Mouse (Mus musculus) CD8-positive naive resting alpha-beta T cell, adult 2 months (primary cell): ENCODE measurements around the gene Pigu.

Experiments used
- DNase-seq, 2 experiments: peaks; one replicate each; pipeline ENCODE4 v3.0.0; 2022; ENCODE audit warnings: low read depth in 2 of 2, low spot score in 2 of 2

Pigu gene

DNA sequence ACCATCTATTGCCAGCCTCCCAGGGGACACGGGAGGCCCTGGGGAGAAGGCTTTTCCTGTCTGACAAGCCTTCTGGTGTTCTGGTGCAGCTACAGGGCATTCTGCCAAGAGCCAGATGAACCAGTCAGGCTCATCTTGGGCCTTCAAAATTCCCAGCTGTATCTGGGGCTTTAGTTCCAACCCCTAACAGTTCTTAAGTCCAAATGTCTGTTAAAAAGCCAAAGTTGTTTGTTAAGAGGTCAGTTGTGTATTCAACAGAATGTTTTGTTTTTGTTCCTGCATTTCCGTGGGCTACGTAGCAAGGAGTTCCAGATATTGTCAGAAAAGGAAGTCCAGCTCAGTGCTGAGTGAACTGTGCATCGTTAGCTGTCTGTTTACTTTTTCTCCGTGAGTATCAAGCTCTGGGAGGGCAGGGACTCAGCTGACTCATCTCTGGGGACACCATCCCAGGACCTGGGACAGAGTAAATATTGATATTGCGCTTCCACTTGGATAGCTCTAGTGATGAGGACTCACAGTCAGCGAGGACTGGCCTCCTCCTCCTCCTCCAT is 12.2 kb upstream of the Pigu start:
- no peak for DNase-seq

DNA sequence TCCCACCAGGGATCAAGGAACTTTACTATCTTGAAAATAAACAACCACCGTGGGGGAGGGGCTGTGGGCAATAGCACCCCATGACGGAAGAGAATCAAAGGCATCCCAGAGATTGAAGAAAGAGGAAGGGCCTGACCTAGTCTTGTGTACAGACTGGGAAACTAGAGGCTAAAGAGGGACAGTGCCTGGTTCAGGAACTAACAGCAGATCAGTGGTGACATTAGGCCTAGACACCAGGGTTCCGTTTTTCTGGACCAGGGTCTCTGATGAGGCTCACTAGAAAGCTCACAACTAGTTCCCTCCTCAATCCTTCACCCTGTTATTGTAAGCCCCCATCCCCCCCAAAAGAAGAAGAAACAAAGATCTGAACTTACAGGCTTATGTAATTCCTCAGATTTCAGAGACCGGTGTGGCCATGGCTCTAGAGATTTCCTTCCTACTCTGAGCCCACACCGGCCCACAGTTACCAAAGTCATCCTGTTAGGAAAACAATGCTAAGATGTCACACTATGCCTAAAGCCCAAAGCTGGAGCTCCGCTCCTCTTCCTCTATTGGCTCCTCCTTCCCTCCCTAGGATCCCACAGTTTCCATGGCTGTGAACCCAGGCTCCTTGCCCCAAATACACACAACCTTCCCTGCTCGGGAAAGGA is 10.5 kb upstream of the Pigu start:
- no peak for DNase-seq

DNA sequence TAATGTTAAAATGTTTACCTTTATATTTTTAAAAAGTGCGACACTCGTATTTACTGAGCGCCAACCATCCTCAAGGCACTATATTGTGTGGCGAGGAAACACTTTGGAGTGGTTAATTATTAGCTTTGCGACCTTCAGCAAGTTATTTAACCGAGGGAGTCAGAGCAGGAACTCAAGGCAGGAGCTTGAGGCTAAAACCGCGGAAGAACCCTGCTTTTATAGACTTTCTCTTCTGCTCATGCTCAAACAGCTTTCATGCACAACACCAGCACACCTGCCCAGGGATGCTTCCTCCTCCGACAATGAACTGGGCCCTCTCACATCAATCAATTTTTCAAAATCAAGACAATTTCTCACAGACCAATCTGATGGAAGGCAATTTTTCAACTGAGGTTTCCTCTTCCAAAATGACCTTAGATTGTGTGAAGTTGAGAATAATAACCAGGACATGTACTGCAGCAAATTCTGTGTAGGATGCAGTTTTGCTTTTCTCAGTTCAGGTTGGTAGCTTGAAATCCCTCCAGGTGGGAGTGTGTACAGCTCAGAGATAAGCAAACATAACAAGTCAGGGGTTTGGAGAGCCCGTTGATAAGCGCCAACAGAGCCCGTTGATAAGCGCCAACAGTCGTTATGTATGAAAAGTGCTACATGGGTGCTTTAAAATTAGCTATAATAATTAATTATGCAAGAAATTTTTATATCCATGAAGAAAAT is 613 bp upstream of the Pigu start:
- no peak for DNase-seq

DNA sequence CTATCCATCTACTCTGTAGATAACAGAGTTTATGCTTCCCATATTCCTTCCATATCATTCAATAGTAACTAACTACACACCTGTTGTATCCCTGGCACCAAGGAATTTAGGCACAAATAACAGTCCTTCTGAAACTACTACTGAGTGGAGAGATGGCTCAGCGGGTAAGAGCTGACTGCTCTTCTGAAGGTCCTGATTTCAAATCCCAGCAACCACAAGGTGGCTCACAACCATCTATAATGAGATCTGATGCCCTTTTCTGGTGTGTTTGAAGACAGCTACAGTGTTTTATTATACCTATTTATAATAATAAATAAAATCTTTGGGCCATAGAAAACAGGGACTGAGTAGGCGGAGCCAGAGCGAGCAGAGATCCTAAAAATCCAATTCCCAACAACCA is 2.8 kb downstream of the Pigu start:
- no peak for DNase-seq

DNA sequence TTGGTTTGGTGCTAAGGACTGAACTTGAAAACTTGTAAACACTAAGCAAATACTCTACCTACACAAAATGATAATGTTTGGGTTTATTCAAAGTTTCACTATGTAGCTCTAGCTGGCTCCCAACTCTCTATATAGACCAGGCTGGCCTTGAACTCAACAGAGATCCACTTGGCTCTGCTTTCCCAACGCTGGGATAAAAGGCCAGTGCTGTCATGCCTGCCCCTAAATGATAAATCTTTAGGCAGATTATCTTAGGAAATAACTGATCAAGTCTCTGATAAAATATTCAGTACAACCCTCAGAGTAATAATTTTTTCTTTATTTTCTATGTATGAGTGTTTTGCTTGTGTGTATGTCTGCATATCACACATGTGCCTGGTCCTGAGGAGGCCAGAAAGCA is 10.6 kb downstream of the Pigu start:
- no peak for DNase-seq

DNA sequence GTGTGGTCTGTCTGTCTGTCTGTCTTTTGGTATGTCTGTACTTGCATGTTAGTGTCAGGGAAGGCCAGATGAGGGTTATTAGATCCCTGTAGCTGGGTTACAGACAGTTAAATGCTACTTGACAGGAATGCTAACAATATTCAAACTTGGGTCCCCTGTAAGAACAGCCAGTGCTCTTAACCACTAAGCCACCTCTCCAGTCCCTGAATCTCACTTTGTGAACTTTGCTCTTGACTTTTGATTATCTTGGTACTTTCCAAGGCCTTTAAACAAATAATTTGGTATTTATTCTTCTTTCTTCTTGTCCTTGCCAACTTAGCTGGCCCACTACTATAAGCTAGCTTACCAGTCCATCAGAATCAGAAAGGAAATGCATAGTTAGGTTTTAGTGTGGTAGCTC is 17.1 kb downstream of the Pigu start:
- DNase-seq = no peak

DNA sequence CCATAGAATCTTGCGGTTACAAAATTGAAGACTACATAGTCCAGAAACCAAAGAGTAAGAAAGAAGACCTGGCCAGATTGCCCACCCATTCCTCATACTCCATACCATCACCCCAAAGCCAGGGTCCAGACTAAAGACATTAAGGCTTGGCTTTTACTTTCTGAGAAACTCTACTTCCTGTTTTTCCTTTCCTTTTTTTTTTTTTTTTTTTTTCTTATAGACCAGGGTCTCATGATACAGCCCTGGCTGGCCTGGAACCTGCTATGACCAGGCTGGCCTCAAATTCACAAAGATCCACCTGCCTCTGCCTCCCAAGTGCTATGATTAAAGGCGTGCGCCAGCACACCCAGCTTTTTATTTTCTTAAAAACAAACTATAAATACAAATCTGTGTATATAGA is 21.0 kb downstream of the Pigu start:
- no peak for DNase-seq

DNA sequence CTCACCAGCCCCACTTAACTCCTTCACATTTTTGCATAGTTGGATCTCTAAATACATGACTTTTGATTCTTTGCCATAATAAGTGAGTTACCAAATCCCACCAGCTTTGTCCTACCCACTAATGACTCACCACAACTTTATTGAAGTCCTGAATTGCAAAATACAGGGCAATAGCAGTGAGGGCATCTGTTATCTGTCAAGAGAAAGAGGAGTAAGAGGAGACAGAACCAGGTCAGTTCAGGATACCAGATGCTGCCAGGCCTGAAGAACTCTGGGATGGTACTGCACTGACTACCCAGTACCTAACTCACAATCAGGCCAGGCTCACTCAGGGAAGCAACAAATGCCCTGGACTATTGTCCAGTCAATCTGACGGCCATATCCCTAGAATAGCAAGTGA is 22.0 kb downstream of the Pigu start:
- no peak for DNase-seq

DNA sequence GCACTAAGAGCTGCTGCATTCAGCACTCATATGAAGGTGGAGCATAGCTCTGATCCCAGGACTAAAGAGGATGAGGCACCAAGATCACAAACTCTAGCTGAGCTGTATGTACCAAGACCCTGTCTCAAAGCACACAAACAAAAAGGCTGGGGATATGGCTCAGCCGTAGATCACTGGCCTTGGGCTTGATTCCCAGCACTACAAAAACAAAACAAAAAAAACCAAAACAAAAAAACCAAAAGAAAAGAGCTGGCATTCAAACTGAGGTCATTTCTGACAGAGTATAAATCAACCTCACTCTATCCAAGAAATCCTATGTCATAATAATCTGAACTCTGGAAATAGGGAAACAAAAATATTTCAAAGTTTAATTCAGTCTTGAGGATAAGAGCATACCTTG is 23.8 kb downstream of the Pigu start:
- no peak for DNase-seq

DNA sequence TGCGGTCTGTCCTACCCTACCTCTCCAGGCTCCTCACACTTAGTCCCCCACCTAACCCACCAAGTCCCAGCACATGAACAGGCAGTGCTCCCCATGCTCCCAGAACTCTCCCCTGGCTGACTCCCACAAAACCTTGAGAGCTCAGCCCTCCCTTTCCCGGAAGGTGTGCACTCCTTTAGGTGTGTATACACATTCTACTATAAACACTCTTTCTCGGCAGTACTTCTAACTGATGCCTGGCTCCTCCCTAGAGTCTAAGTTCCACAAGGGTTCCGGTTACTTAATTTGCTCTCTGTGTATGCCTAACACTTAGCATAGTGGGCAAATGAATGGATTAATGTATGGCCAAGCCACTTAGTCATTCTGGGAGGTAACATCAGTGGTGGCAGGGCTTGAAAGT is 25.9 kb downstream of the Pigu start:
- DNase-seq = no peak

DNA sequence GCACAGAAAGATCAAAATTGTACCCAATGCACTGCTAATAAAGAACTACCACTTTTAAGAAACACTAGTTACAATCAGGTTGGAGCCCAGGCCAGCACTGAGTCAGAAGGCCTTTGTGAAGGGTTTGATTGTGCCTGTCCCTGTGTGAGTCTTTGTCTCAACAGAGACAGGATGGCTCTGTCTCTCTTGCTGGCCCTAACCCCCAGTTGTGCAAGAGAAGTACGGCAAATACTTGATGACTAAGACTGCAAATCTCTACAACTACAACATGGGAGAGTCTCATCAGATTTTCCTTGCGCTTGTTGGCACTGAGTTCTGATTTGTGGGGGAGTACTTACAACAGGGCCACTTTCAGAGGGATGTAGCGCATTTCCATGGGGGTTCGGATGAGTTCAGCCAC is 26.4 kb downstream of the Pigu start:
- no peak for DNase-seq

DNA sequence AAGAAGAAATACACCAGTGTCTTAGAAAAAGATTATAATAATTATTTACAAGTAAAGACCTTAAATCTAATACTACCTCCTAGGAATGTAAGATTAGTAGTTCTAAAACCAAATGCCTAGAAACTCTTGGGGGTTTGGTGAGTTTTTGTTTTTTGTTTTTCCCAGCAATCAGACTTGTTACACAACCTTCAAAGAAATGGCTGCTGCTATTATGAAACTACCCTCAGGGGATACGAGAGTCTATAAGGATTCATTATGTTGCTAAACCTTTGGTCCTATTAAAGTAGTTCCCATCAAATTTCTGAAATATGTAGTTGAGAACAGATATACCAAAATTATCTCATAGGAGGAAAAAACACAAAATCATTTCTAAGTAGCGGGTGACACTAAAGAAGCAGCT is 27.5 kb downstream of the Pigu start:
- no peak for DNase-seq

DNA sequence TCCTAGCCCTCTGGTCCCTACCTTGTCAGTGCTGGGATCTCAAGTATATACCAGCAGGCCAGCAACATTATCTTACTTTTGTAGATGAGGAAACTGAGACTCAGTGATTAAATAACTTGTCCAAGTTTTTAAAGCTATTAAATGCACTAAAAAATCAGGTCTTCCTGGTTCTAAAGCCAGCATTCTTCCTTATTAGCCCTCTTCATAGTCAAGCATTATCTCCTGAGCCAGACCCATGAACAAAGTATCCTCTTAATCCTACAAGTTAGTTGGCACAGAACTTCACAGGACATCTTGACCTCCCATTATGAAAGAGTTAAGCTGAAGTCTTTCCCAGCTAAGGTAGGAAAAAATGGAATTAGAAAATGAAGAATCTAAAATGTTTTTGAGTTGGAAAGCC is 28.3 kb downstream of the Pigu start:
- DNase-seq = no peak

DNA sequence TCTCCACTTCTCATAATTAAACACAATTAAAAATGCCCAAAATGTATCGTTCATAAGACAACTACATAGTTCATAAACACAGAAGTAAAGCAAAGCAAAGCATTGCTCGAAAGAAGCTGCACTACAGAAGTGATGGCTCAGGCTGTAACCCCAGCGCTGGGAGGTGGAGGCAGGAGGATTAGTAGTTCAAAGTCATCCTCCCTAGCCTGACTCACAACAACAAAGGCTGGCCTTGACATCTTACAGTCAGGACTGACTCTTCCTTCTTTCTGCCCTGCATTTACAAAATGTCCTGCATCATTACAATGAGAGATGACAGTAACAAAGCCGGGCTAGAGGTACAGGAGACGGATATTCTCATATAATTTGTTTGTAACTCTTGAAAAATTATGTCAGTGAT is 29.3 kb downstream of the Pigu start:
- no peak for DNase-seq

DNA sequence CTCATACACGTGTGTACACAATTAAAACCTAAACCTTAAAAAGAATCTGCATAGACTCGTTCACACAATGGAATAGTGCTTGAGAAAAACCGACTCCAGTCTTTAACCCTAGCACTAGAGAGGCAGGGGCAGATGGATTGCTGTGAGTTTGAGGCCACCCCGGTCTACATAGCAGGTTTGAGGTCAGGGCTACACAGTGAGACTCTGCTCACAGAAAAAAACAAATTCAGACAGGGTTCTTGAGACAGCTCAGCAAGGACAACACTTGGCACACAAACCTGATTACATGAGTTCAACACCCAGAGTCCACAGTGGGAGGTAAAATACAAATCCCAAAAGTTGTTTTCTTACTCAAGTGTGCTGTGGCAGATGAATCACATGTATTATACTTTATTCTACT is 31.2 kb downstream of the Pigu start:
- no peak for DNase-seq

DNA sequence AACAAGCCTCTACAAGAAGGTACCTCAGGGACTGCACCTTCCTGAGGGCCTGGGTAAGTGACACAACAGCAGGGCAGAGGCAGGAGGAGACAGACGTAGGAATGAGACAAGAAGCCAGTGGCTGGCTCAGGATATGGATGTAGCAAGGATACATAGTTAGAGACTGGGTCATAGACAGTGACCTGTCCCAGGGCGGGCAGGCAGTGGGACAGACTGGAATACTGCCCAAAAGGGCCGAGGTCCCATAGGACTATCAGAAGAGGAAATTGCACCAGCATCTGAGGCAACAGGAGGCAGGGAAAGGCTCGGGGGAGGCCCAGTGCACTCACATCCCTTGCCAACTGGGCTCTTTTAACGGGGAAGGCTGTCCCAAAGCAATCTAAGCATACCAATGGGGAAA is 36.6 kb downstream of the Pigu start:
- DNase-seq = no peak

DNA sequence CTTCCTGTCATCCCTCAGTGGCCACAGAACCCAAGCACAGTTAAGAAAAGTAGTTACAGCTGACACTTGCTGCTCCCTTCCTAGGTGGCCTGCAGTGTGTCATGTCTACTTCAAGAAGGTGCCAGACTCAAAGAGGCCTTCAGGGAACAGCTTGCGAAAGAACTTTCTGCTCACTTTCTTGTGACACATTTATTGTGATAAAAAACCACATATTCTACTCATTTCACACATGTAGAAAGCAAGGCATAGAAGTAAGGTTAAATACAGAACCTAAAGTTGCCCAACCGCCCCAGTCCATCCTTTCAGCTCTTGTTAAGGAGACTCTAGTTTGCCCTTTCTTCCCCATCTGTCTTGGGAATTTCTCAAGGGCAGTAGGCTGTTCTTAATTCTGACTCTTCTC is 38.6 kb downstream of the Pigu start:
- DNase-seq = no peak

DNA sequence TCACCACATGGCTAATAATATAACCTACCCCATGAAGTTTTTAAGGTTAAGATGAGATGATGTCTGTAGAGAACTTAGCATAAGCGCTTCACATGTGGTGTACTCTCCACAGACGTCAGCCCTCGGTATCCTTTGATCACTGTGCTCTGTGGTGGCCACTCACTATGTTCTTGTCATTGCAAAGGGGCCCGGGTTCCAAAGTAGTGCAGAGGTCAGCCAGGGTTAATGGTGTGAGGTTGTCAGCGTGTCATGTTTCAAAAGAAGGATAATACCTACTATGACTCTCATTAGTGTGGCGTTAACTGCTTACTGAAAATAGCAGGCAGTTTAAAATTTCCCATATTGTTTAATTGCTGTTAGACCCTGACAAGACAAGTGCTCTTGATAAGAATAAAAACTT is 43.6 kb downstream of the Pigu start:
- DNase-seq = no peak

DNA sequence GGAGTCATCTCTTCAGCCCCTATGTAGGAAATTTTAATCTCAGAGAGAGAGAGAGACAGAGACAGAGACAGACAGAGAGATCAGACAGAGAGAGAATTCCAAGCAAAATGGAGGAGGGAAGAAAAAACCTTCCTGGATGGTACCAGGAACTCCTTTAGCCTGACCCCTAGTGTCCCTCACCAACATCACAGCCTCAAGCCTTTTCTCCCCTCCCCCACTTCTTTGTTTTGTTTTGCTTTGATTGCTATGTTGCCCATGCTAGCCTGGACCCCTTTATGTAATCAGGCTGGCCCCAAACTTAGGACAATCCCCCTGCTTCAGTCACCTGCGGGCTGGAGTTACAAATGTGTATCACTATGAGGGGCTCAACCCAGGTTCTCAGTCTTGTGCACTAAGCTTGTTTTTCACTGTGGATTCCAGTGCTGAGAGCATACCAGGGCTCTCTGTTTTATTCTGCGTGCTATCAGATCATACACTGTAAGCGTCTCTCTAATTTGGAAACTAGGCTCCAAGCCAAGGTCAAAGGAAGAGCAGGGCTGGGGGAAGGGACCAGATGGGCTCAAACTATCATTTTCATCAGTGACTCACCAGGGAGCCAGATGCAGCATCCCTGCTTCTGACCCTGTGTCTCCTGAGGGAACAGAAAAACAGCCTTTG is 48.2 kb downstream of the Pigu start:
- DNase-seq = no peak

DNA sequence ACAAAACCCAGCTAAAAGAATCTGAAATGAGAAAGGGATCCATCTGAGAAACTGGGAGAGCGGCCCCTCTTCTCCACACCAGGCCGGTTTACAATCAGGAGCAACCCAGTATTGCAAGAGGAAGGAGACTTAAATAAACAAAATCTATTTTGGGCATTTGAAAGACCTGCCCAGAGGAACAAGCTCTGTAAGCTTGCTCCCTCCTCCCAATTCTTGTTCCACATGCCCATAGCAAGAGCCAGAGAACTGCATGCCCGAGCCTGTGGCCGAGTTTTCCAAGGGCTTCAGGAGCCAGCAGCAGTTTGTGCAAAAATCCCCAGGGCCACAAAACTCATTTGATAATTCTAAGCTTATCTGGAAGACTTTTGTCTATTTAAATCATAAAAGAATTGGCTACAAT is 57.7 kb downstream of the Pigu start:
- no peak for DNase-seq

DNA sequence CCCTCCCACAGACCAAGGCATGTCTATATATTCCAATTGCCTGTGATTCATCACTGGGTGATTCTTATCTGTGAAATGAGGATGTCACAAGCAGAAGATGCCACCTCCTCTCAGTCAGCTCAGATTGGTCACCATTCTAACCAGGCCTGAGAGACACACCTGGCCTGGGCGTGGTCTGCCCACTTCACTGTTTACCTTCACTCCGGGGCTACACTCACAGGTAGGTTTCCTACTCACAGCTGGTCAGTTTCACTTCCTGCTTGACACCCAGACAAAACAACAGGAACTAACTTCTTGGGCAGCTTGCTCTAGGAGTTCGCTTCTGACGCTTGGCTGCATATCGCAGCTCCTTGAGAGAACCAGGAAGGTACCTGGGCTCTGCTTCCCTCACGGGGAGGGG is 61.8 kb downstream of the Pigu start:
- DNase-seq = no peak

DNA sequence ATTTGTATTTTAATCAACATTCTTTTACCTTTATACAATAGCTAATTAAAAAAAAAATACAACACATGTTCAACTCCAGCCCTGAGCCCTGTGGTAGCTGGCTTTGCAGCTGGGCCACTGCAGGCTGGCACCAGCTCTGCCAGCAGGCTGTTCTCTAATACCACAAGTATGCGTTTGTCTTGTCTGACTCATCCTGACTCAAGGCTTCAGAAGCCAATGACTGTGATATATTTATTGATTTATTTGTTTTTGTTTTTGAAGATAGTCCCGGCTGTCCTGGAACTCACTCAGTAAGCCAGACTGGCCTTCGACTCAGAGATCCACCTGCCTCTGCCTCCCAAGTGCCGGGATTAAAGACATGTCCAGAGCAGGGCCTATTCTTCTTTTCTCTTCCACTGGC is 63.3 kb downstream of the Pigu start:
- no peak for DNase-seq

DNA sequence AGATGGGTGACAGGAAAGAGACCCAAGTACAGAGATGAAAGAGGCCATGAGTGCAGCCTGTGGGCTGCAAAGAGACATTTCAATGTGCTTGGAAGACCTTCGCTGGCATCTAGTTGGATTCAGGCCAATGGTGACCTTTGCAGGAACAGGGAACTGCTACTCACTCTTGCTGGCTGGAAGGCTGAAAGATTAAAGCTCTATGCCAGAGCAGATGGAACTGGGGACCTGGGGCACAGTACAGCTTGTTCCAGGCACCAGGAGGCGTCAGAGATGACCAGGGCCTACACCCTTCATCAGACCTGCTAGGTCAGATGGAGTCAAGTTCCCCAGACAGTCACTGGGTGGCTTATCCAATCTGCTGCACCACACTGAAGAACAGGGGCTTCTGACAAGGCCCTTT is 63.8 kb downstream of the Pigu start:
- no peak for DNase-seq
